Mouse (Mus musculus): Measurements from ENCODE around the gene Gm11237. TPM values are rescaled to one million over a fixed set of nuclear protein-coding genes. Genes with fewer than 3 reads are reported as not detected.

The Gm11237 gene
- not detected for polyA plus RNA-seq (2017; shearing (Covaris generic))

GRCm38 (mm10) chr4:73622684-73623083 lies at the start of gene Gm11237:
Gene Gm11237, plus strand, starts transcription at chr4:73622984.

GRCm38 (mm10) chr4:73607581-73607980 lies 15.2 kb upstream of the Gm11237 start, which contains the start of gene Gm11238:
Gene Gm11238, plus strand, starts transcription at chr4:73607881.

GRCm38 (mm10) chr4:73637821-73638220 lies 15.0 kb downstream of the Gm11237 start, which contains the start of gene Gm11236:
Gene Gm11236, plus strand, starts transcription at chr4:73638121.

GRCm38 (mm10) chr4:73668054-73668453 lies 45.3 kb downstream of the Gm11237 start, which contains the start of gene Gm11239:
Gene Gm11239, plus strand, starts transcription at chr4:73668354.

Other genes starting within 250 kb of the Gm11237 start
- gene Gm11487, start 217.9 kb upstream of the Gm11237 start, polyA plus RNA-seq (2017; shearing (Covaris generic)) = not detected
- not detected for gene Gm11238, start 15.1 kb upstream of the Gm11237 start, polyA plus RNA-seq (2017; shearing (Covaris generic))
- not detected for gene Gm11236, start 15.1 kb downstream of the Gm11237 start, polyA plus RNA-seq (2017; shearing (Covaris generic))
- gene Gm11239, start 45.4 kb downstream of the Gm11237 start, polyA plus RNA-seq (2017; shearing (Covaris generic)) = not detected
- not detected for gene Gm428, start 60.5 kb downstream of the Gm11237 start, polyA plus RNA-seq (2017; shearing (Covaris generic))
- gene Rasef, start 168.0 kb downstream of the Gm11237 start, polyA plus RNA-seq (2017; shearing (Covaris generic)) = not detected